Comparison of ENCODE assay signal across 19 mouse cellular contexts in genomic region chr16:55747250-55747649, GRCm38 (mm10).
DNase-seq lines count a peak whose midpoint lies in the region; ATAC-seq and TF ChIP-seq lines count a peak whose summit lies in the region.
"Had no signal": no experiment of that assay in that cellular context is flagged by ENCODE, and none has a peak within 500 bp of the region (broad histone marks: within the 10 kb centered on the region; RNA-seq: fewer than 3 reads in every experiment).

No protein-coding gene starts in this region.

- H3K27ac ChIP-seq in midbrain, embryonic 11.5 days (ENCODE audit: low read depth, low read length) = no peak overlapping the region
- H3K27ac ChIP-seq in midbrain, postnatal 0 days (ENCODE audit: low read depth, low read length) = no peak overlapping the region
- H3K27ac ChIP-seq in bone marrow macrophage, adult 2 months (ENCODE audit: insufficient read depth, low read depth, low read length) = peak overlapping the region; percentile 88
- H3K27ac ChIP-seq in forebrain, embryonic 15.5 days (replicated peaks) = no peak overlapping the region
- H3K27ac ChIP-seq: hindbrain, embryonic 15.5 days; kidney, embryonic 15.5 days; layer of hippocampus, adult 2 months; neural tube, embryonic 15.5 days had no signal

- H3K9me3 ChIP-seq in midbrain, embryonic 11.5 days (ENCODE audit: control insufficient read depth, low read length) = no peaks in the 10 kb centered on the region
- H3K9me3 ChIP-seq in midbrain, postnatal 0 days (ENCODE audit: low read length) = no peaks in the 10 kb centered on the region
- no peaks in the 10 kb centered on the region for H3K9me3 ChIP-seq in forebrain, embryonic 15.5 days
- H3K9me3 ChIP-seq: hindbrain, embryonic 15.5 days; kidney, embryonic 15.5 days; neural tube, embryonic 15.5 days had no signal

- H3K9ac ChIP-seq in midbrain, embryonic 11.5 days (ENCODE audit: low read length) = no peak overlapping the region
- no peak overlapping the region for H3K9ac ChIP-seq in midbrain, postnatal 0 days (replicated peaks; ENCODE audit: low read length, poor library complexity, severe bottlenecking)
- no peak overlapping the region for H3K9ac ChIP-seq in forebrain, embryonic 15.5 days (replicated peaks)
- H3K9ac ChIP-seq: hindbrain, embryonic 15.5 days; kidney, embryonic 15.5 days; neural tube, embryonic 15.5 days had no signal

- TF ChIP-seq CTCF in midbrain, postnatal 0 days (IDR thresholded peaks at IDR 0.05) = no peak
- TF ChIP-seq CTCF in bone marrow macrophage, adult 2 months (IDR thresholded peaks at IDR 0.05; ENCODE audit: low read depth, low read length) = no peak

- no peak for ATAC-seq in midbrain, embryonic 11.5 days (ENCODE audit: low FRiP score)
- no peak for ATAC-seq in midbrain, postnatal 0 days (ENCODE audit: low FRiP score)
- no peak for ATAC-seq in forebrain, embryonic 15.5 days (replicated peaks)
- ATAC-seq: midbrain, embryonic 16.5 days had no signal

- H3K4me2 ChIP-seq in midbrain, embryonic 11.5 days = no peak overlapping the region
- no peak overlapping the region for H3K4me2 ChIP-seq in midbrain, postnatal 0 days (ENCODE audit: low read depth, low read length, poor library complexity, severe bottlenecking)
- no peak overlapping the region for H3K4me2 ChIP-seq in forebrain, embryonic 15.5 days (replicated peaks)
- H3K4me2 ChIP-seq: hindbrain, embryonic 15.5 days; kidney, embryonic 15.5 days; neural tube, embryonic 15.5 days had no signal

- H3K36me3 ChIP-seq in midbrain, embryonic 11.5 days (ENCODE audit: control insufficient read depth, insufficient read depth, low read length) = no peaks in the 10 kb centered on the region
- no peaks in the 10 kb centered on the region for H3K36me3 ChIP-seq in midbrain, postnatal 0 days (ENCODE audit: insufficient read depth, low read length)
- H3K36me3 ChIP-seq in forebrain, embryonic 15.5 days = no peaks in the 10 kb centered on the region
- H3K36me3 ChIP-seq: hindbrain, embryonic 15.5 days; kidney, embryonic 15.5 days; neural tube, embryonic 15.5 days had no signal

- no peak for TF ChIP-seq POLR2A in bone marrow macrophage, adult 2 months (IDR thresholded peaks at IDR 0.05; ENCODE audit: borderline replicate concordance, low read depth, low read length)

- peak; percentile 41 for DNase-seq in midbrain, embryonic 11.5 days (ENCODE audit: low spot score, missing footprints)
- no peak for DNase-seq in midbrain, postnatal 0 days (ENCODE audit: low spot score)
- peak; percentile 72 for DNase-seq in induced T-regulatory cell, adult 2 months (ENCODE audit: low read depth)
- DNase-seq in ovary, postnatal 14 days (ENCODE audit: low spot score) = no peak
- no peak for DNase-seq in kidney, postnatal 14 days
- DNase-seq: adrenal gland, adult 8-10 months; cerebellum, postnatal 14 days; gastrocnemius, postnatal 10 days; liver; lung, postnatal 14 days; right cerebral cortex, adult 18-20 months; thymus, adult 18-20 months had no signal

- H3K4me3 ChIP-seq in midbrain, embryonic 11.5 days (ENCODE audit: low read depth, low read length) = no peak overlapping the region
- H3K4me3 ChIP-seq in midbrain, postnatal 0 days (ENCODE audit: low read depth, low read length) = no peak overlapping the region
- peak overlapping the region; percentile 54 for H3K4me3 ChIP-seq in bone marrow macrophage, adult 2 months (ENCODE audit: insufficient read depth, low read length)
- no peak overlapping the region for H3K4me3 ChIP-seq in forebrain, embryonic 15.5 days
- H3K4me3 ChIP-seq: hindbrain, embryonic 15.5 days; kidney, embryonic 15.5 days; layer of hippocampus, adult 2 months; neural tube, embryonic 15.5 days had no signal

- no peaks in the 10 kb centered on the region for H3K27me3 ChIP-seq in midbrain, embryonic 11.5 days (ENCODE audit: control insufficient read depth, insufficient read depth, low read length)
- no peaks in the 10 kb centered on the region for H3K27me3 ChIP-seq in midbrain, postnatal 0 days (ENCODE audit: insufficient read depth, low read length)
- no peaks in the 10 kb centered on the region for H3K27me3 ChIP-seq in forebrain, embryonic 15.5 days
- H3K27me3 ChIP-seq: hindbrain, embryonic 15.5 days; kidney, embryonic 15.5 days; neural tube, embryonic 15.5 days had no signal

- H3K4me1 ChIP-seq in midbrain, embryonic 11.5 days (ENCODE audit: control insufficient read depth, insufficient read depth, low read length) = no peaks in the 10 kb centered on the region
- H3K4me1 ChIP-seq in midbrain, postnatal 0 days (ENCODE audit: insufficient read depth, low read length) = no peaks in the 10 kb centered on the region
- peaks cover 26% of the 10 kb centered on the region for H3K4me1 ChIP-seq in bone marrow macrophage, adult 2 months (ENCODE audit: control insufficient read depth, insufficient read depth, low read length)
- no peaks in the 10 kb centered on the region for H3K4me1 ChIP-seq in forebrain, embryonic 15.5 days
- H3K4me1 ChIP-seq: hindbrain, embryonic 15.5 days; kidney, embryonic 15.5 days; neural tube, embryonic 15.5 days had no signal

- 78% methylated on average over 2 of the region's 2 CpGs for WGBS in midbrain, embryonic 11.5 days
- 67% methylated on average over 2 of the region's 2 CpGs for WGBS in midbrain, postnatal 0 days
- WGBS in forebrain, embryonic 15.5 days = 65% methylated on average over 2 of the region's 2 CpGs

Comparison
In these comparisons a context has a peak if more than half of its experiments do, and no peak if none do; other contexts are left out.
1. DNase-seq: peak in midbrain, embryonic 11.5 days (single experiment) and induced T-regulatory cell, adult 2 months (single experiment); none in midbrain, postnatal 0 days (single experiment), ovary, postnatal 14 days (single experiment) and kidney, postnatal 14 days (single experiment).